Mouse (Mus musculus): Measurements from ENCODE around the gene Gm20422. TPM values are rescaled to one million over a fixed set of nuclear protein-coding genes. Genes with fewer than 3 reads are reported as not detected.
A peak's percentile ranks its signal among the peaks of the same experiment; 100 is the strongest.

Gene Gm20422
- polyA plus RNA-seq, 1 experiment from 2014 or later: not detected

- peaks cover 11% of the 10 kb centered on the region for H3K36me3 ChIP-seq (ENCODE audit: control insufficient read depth, insufficient read depth)
- no peaks in the 10 kb centered on the region for H3K27me3 ChIP-seq (ENCODE audit: control insufficient read depth, insufficient read depth, low read length)
- H3K27ac ChIP-seq (ENCODE audit: low read length): no peak overlapping the region
- 58% methylated on average over 5 of the region's 5 CpGs for WGBS
- H3K4me2 ChIP-seq (ENCODE audit: low read depth, low read length): peak overlapping the region; percentile 76; the same call in 1 of the 2 replicates
- H3K9ac ChIP-seq (ENCODE audit: low read length): no peak overlapping the region; the same call in 1 of the 2 replicates
- H3K4me1 ChIP-seq (ENCODE audit: control insufficient read depth, insufficient read depth, low read length): peaks cover 16% of the 10 kb centered on the region
- H3K9me3 ChIP-seq (replicated peaks; ENCODE audit: control insufficient read depth, low read length): no peaks in the 10 kb centered on the region
- no peak overlapping the region for H3K4me3 ChIP-seq (ENCODE audit: low read length)
- no peak for ATAC-seq (replicated peaks; ENCODE audit: extremely low read depth, insufficient read depth, low FRiP score)
These were observed 15.0 kb upstream of the Gm20422 start for GRCm38 (mm10) chr8:69789731-69790130.

GRCm38 (mm10) chr8:69789105-69789504, 14.4 kb upstream of the Gm20422 start:
- 78% methylated on average over 5 of the region's 5 CpGs for WGBS
- ATAC-seq (replicated peaks; ENCODE audit: extremely low read depth, insufficient read depth, low FRiP score): no peak
- Histone ChIP-seq H3K9me3 (replicated peaks; ENCODE audit: control insufficient read depth, low read length) (no peaks in the 10 kb centered on the region), H3K36me3 (ENCODE audit: control insufficient read depth, insufficient read depth) (peaks cover 4% of the 10 kb centered on the region), H3K27ac (ENCODE audit: low read length) (no peak overlapping the region), H3K9ac (ENCODE audit: low read length) (no peak overlapping the region), H3K4me2 (ENCODE audit: low read depth, low read length) (no peak overlapping the region), H3K4me3 (ENCODE audit: low read length) (no peak overlapping the region), H3K4me1 (ENCODE audit: control insufficient read depth, insufficient read depth, low read length) (peaks cover 16% of the 10 kb centered on the region), H3K27me3 (ENCODE audit: control insufficient read depth, insufficient read depth, low read length) (no peaks in the 10 kb centered on the region)

GRCm38 (mm10) chr8:69777111-69777510, 2.4 kb upstream of the Gm20422 start:
- no peak overlapping the region for H3K9ac ChIP-seq (ENCODE audit: low read length)
- no peaks in the 10 kb centered on the region for H3K27me3 ChIP-seq (ENCODE audit: control insufficient read depth, insufficient read depth, low read length)
- ATAC-seq (replicated peaks; ENCODE audit: extremely low read depth, insufficient read depth, low FRiP score): no peak
- no peak overlapping the region for H3K4me3 ChIP-seq (ENCODE audit: low read length)
- H3K27ac ChIP-seq (ENCODE audit: low read length): no peak overlapping the region
- H3K4me1 ChIP-seq (ENCODE audit: control insufficient read depth, insufficient read depth, low read length): peaks cover 16% of the 10 kb centered on the region
- no peak overlapping the region for H3K4me2 ChIP-seq (ENCODE audit: low read depth, low read length)
- WGBS: 61% methylated on average over 11 of the region's 12 CpGs
- no peaks in the 10 kb centered on the region for H3K9me3 ChIP-seq (replicated peaks; ENCODE audit: control insufficient read depth, low read length)
- H3K36me3 ChIP-seq (ENCODE audit: control insufficient read depth, insufficient read depth): no peaks in the 10 kb centered on the region

- peak overlapping the region; percentile 51 for H3K4me2 ChIP-seq (ENCODE audit: low read depth, low read length)
- H3K4me1 ChIP-seq (ENCODE audit: control insufficient read depth, insufficient read depth, low read length): peaks cover 17% of the 10 kb centered on the region
- 50% methylated on average over 2 of the region's 2 CpGs for WGBS
- ATAC-seq (replicated peaks; ENCODE audit: extremely low read depth, insufficient read depth, low FRiP score): no peak
- H3K4me3 ChIP-seq (ENCODE audit: low read length): peak overlapping the region; percentile 77
- H3K27me3 ChIP-seq (ENCODE audit: control insufficient read depth, insufficient read depth, low read length): no peaks in the 10 kb centered on the region
- H3K36me3 ChIP-seq (ENCODE audit: control insufficient read depth, insufficient read depth): no peaks in the 10 kb centered on the region
- H3K27ac ChIP-seq (ENCODE audit: low read length): no peak overlapping the region
- no peak overlapping the region for H3K9ac ChIP-seq (ENCODE audit: low read length)
- H3K9me3 ChIP-seq (replicated peaks; ENCODE audit: control insufficient read depth, low read length): no peaks in the 10 kb centered on the region
These were observed 456 bp upstream of the Gm20422 start for GRCm38 (mm10) chr8:69775149-69775534.

GRCm38 (mm10) chr8:69772106-69772505, 2.6 kb downstream of the Gm20422 start:
- peaks cover 5% of the 10 kb centered on the region for H3K9me3 ChIP-seq (replicated peaks; ENCODE audit: control insufficient read depth, low read length)
- no peak overlapping the region for H3K4me2 ChIP-seq (ENCODE audit: low read depth, low read length)
- no peak overlapping the region for H3K27ac ChIP-seq (ENCODE audit: low read length)
- no peak for ATAC-seq (replicated peaks; ENCODE audit: extremely low read depth, insufficient read depth, low FRiP score)
- H3K9ac ChIP-seq (ENCODE audit: low read length): no peak overlapping the region
- 79% methylated on average over 2 of the region's 2 CpGs for WGBS
- no peaks in the 10 kb centered on the region for H3K27me3 ChIP-seq (ENCODE audit: control insufficient read depth, insufficient read depth, low read length)
- H3K4me3 ChIP-seq (ENCODE audit: low read length): no peak overlapping the region
- H3K4me1 ChIP-seq (ENCODE audit: control insufficient read depth, insufficient read depth, low read length): peaks cover 17% of the 10 kb centered on the region
- H3K36me3 ChIP-seq (ENCODE audit: control insufficient read depth, insufficient read depth): peaks cover 19% of the 10 kb centered on the region

- no peak overlapping the region for H3K4me3 ChIP-seq (ENCODE audit: low read length)
- WGBS: 88% methylated on average over 9 of the region's 9 CpGs
- no peak overlapping the region for H3K9ac ChIP-seq (ENCODE audit: low read length)
- H3K36me3 ChIP-seq (ENCODE audit: control insufficient read depth, insufficient read depth): peaks cover 27% of the 10 kb centered on the region
- ATAC-seq (replicated peaks; ENCODE audit: extremely low read depth, insufficient read depth, low FRiP score): no peak
- H3K9me3 ChIP-seq (replicated peaks; ENCODE audit: control insufficient read depth, low read length): peaks cover 14% of the 10 kb centered on the region
- H3K27me3 ChIP-seq (ENCODE audit: control insufficient read depth, insufficient read depth, low read length): no peaks in the 10 kb centered on the region
- H3K4me2 ChIP-seq (ENCODE audit: low read depth, low read length): no peak overlapping the region
- no peak overlapping the region for H3K27ac ChIP-seq (ENCODE audit: low read length)
- H3K4me1 ChIP-seq (ENCODE audit: control insufficient read depth, insufficient read depth, low read length): peaks cover 17% of the 10 kb centered on the region
These were observed 3.5 kb downstream of the Gm20422 start for GRCm38 (mm10) chr8:69771221-69771620.

GRCm38 (mm10) chr8:69761814-69762445, 12.8 kb downstream of the Gm20422 start:
- no peak for ATAC-seq (replicated peaks; ENCODE audit: extremely low read depth, insufficient read depth, low FRiP score)
- H3K4me3 ChIP-seq (ENCODE audit: low read length): no peak overlapping the region
- no peak overlapping the region for H3K4me2 ChIP-seq (ENCODE audit: low read depth, low read length)
- H3K36me3 ChIP-seq (ENCODE audit: control insufficient read depth, insufficient read depth): peaks cover 39% of the 10 kb centered on the region
- peaks cover 19% of the 10 kb centered on the region for H3K9me3 ChIP-seq (replicated peaks; ENCODE audit: control insufficient read depth, low read length)
- 90% methylated on average over 4 of the region's 4 CpGs for WGBS
- no peak overlapping the region for H3K9ac ChIP-seq (ENCODE audit: low read length)
- H3K27me3 ChIP-seq (ENCODE audit: control insufficient read depth, insufficient read depth, low read length): no peaks in the 10 kb centered on the region
- H3K4me1 ChIP-seq (ENCODE audit: control insufficient read depth, insufficient read depth, low read length): no peaks in the 10 kb centered on the region
- no peak overlapping the region for H3K27ac ChIP-seq (ENCODE audit: low read length)

GRCm38 (mm10) chr8:69758316-69758715, 16.4 kb downstream of the Gm20422 start:
- H3K36me3 ChIP-seq (ENCODE audit: control insufficient read depth, insufficient read depth): peaks cover 14% of the 10 kb centered on the region
- H3K4me1 ChIP-seq (ENCODE audit: control insufficient read depth, insufficient read depth, low read length): no peaks in the 10 kb centered on the region
- WGBS: 96% methylated on average over 5 of the region's 5 CpGs
- ATAC-seq (replicated peaks; ENCODE audit: extremely low read depth, insufficient read depth, low FRiP score): no peak
- H3K4me2 ChIP-seq (ENCODE audit: low read depth, low read length): no peak overlapping the region
- H3K27me3 ChIP-seq (ENCODE audit: control insufficient read depth, insufficient read depth, low read length): no peaks in the 10 kb centered on the region
- no peak overlapping the region for H3K27ac ChIP-seq (ENCODE audit: low read length)
- H3K9me3 ChIP-seq (replicated peaks; ENCODE audit: control insufficient read depth, low read length): no peaks in the 10 kb centered on the region
- no peak overlapping the region for H3K4me3 ChIP-seq (ENCODE audit: low read length)
- H3K9ac ChIP-seq (ENCODE audit: low read length): no peak overlapping the region

- peaks cover 11% of the 10 kb centered on the region; the same call in 1 of the 2 replicates for H3K36me3 ChIP-seq (ENCODE audit: control insufficient read depth, insufficient read depth)
- no peak overlapping the region for H3K4me2 ChIP-seq (ENCODE audit: low read depth, low read length)
- no peak overlapping the region for H3K9ac ChIP-seq (ENCODE audit: low read length)
- WGBS: 87% methylated on average over 2 of the region's 2 CpGs
- no peaks in the 10 kb centered on the region for H3K27me3 ChIP-seq (ENCODE audit: control insufficient read depth, insufficient read depth, low read length)
- H3K4me1 ChIP-seq (ENCODE audit: control insufficient read depth, insufficient read depth, low read length): peaks cover 8% of the 10 kb centered on the region
- no peak overlapping the region for H3K27ac ChIP-seq (ENCODE audit: low read length)
- no peak overlapping the region for H3K4me3 ChIP-seq (ENCODE audit: low read length)
- no peak for ATAC-seq (replicated peaks; ENCODE audit: extremely low read depth, insufficient read depth, low FRiP score)
- no peaks in the 10 kb centered on the region for H3K9me3 ChIP-seq (replicated peaks; ENCODE audit: control insufficient read depth, low read length)
These were observed 22.2 kb downstream of the Gm20422 start for GRCm38 (mm10) chr8:69752437-69752836.
